Mouse (Mus musculus): ENCODE data around the gene Casq2. TPM values are rescaled to one million over a fixed set of nuclear protein-coding genes. Genes with fewer than 3 reads are reported as not detected.

Casq2 gene
- polyA plus RNA-seq, 1 experiment from 2014 or later = 45.9 TPM

DNA sequence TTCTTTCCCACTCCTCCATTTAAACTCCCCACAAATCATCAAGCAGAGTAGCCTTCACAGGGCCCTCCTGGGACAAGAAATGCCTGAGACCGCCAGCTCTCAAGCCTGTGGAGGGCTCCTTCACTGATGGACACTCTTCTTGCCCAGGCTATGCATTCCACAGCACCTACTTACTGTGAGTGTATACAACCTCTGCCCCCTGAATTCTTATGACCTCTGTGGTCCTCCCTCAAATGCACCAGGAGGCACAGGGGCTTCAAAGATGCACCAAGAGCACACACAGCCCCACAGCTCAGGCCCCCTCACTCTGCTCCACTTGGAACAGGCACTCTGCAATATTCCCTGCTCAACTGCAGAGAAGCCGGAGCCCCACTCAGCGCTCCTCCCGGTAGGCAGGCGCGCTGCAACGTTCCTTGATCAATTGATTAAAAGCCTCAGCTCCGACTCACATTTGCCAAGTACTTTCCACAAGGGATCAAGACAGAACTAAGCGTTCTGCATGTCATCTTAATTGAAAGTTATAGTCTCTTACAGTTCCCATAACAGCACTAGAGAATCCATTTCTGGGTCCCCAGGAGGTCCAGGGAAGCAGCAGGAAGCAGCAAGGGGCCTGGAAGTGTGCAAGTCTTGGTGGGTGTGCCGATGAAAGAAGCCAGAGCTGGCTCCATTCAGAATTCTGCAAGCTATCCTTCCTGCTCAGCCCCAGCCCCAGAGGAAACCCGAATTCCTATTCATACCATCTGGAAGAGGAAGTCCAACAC lies 108.3 kb downstream of the Casq2 start:
- Histone ChIP-seq H3K9ac (ENCODE audit: low read length) (peak overlapping the region; percentile 25; the same call in 1 of the 2 replicates), H3K9me3 (replicated peaks; ENCODE audit: control insufficient read depth, low read length) (no peaks in the 10 kb centered on the region), H3K4me2 (ENCODE audit: low read depth, low read length) (peak overlapping the region; percentile 35), H3K36me3 (ENCODE audit: control insufficient read depth, insufficient read depth, low read length) (no peaks in the 10 kb centered on the region), H3K27me3 (ENCODE audit: control insufficient read depth, insufficient read depth, low read length) (no peaks in the 10 kb centered on the region), H3K4me1 (ENCODE audit: control insufficient read depth, insufficient read depth, low read length) (peaks cover 64% of the 10 kb centered on the region), H3K4me3 (replicated peaks; ENCODE audit: low read length) (no peak overlapping the region), H3K27ac (ENCODE audit: low read length) (peak overlapping the region; percentile 75)
- WGBS = 18% methylated on average over 11 of the region's 11 CpGs
- ATAC-seq (ENCODE audit: insufficient read depth, low FRiP score) = no peak

DNA sequence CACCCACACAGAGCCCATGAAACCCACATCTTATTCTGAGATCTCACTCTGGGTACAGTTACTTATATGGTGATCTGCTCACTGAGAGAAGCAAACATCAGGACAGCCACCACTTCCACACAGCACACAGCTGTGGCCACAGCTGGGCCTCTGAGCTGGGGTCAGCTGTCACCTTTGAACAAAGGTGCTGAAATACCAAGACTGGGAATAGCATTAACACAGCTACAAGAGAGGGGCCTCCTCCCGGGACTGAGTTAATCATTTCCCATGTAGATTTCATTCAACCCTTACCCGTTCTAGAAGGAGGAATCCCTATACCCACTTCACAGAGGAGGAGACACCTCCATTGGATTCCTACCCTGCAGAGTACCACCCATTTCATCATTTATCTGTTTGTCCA lies 109.5 kb downstream of the Casq2 start:
- Histone ChIP-seq H3K4me2 (ENCODE audit: low read depth, low read length) (no peak overlapping the region), H3K9ac (ENCODE audit: low read length) (no peak overlapping the region), H3K4me1 (ENCODE audit: control insufficient read depth, insufficient read depth, low read length) (peaks cover 69% of the 10 kb centered on the region), H3K9me3 (replicated peaks; ENCODE audit: control insufficient read depth, low read length) (no peaks in the 10 kb centered on the region), H3K27ac (ENCODE audit: low read length) (no peak overlapping the region), H3K4me3 (replicated peaks; ENCODE audit: low read length) (no peak overlapping the region), H3K36me3 (ENCODE audit: control insufficient read depth, insufficient read depth, low read length) (no peaks in the 10 kb centered on the region), H3K27me3 (ENCODE audit: control insufficient read depth, insufficient read depth, low read length) (no peaks in the 10 kb centered on the region)
- no peak for ATAC-seq (ENCODE audit: insufficient read depth, low FRiP score)
- 33% methylated on average over 2 of the region's 2 CpGs for WGBS

Other genes starting within 250 kb of the Casq2 start
- gene Mab21l3, start 237.5 kb upstream of the Casq2 start, polyA plus RNA-seq (2015; fragmentation: Nextera tagmentation; extraction: Ambion mirVana) = 3.1 and 3.3 TPM in 2 replicates
- gene Slc22a15, start 162.0 kb upstream of the Casq2 start, polyA plus RNA-seq (2015; fragmentation: Nextera tagmentation; extraction: Ambion mirVana) = 4.5 and 4.7 TPM in 2 replicates
- gene Nhlh2, start 76.3 kb upstream of the Casq2 start, polyA plus RNA-seq (2015; fragmentation: Nextera tagmentation; extraction: Ambion mirVana) = not detected in 2 replicates
- gene Vangl1, start 118.3 kb downstream of the Casq2 start, polyA plus RNA-seq (2015; fragmentation: Nextera tagmentation; extraction: Ambion mirVana) = 30.7 and 34.3 TPM in 2 replicates

All from stomach, embryonic 16.5 days (tissue).